Mouse (Mus musculus) common myeloid progenitor, adult 5-6 weeks (primary cell): Measurements from ENCODE around the gene Apbb2. TPM values are rescaled to one million over a fixed set of nuclear protein-coding genes. Genes with fewer than 3 reads are reported as not detected.

Source experiments
- ATAC-seq: replicated peaks from 2 replicates; pipeline ENCODE4 v1.8.0; 2016; ENCODE audit warnings: low read depth, mild to moderate bottlenecking, moderate TSS enrichment, inconsistent platforms; ENCODE audit not compliant: poor library complexity, severe bottlenecking
- total RNA-seq: library from RNA; stranded (forward); fragments of 200-1000, 187-1606 nt; gene quantifications from 2 replicates; pipeline ENCODE4 v1.2.3, GENCODE M21; 2017

The Apbb2 gene
- total RNA-seq: 0.73 and 0.87 TPM in 2 replicates

DNA sequence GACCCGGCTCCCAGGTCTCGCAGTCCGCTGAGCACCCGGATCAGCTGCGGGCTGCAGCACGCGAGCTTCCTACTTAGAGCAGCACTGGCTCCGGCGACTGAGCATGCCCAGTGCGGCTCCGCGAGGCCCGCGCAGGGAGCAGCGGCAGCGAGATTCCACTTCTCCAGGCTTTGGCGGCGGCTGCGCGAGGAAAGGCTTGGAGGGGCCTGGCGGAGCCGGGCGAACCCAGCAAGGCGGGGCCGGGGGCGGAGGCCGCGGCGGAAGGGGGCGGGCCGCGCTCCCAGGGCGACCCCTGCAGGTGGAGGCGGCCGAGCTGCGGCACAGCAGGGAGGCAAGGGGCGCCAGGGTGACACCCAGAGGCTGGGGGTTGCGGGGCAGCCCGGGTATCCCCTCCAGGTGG lies at the start of gene Apbb2:
Gene Apbb2 (minus strand): TSS at position 188 of the 400 bp plus-strand sequence.
- ATAC-seq: peak; percentile 78

DNA sequence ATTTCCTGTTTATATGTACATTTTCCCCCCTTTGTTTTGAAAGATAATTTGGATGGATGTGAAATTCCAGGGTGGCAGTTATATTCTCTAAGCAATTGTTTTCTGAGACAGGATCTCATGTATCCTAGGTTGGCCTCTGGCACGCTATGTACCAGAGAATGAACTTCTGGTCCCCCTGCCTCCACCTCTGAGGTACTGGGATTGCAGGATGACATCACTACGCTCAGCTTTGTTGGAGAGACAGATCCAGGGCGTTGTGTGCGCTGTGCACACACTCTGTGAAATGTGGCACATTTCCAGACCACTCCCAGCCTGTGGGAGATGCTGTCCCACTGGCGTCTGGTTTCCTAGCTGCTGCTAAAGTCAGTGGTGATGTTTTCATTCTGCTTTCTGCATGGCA lies 35.6 kb upstream of the Apbb2 start:
- ATAC-seq: 0 out of 2 replicates have a peak, but pooled peaks have one; percentile 18

DNA sequence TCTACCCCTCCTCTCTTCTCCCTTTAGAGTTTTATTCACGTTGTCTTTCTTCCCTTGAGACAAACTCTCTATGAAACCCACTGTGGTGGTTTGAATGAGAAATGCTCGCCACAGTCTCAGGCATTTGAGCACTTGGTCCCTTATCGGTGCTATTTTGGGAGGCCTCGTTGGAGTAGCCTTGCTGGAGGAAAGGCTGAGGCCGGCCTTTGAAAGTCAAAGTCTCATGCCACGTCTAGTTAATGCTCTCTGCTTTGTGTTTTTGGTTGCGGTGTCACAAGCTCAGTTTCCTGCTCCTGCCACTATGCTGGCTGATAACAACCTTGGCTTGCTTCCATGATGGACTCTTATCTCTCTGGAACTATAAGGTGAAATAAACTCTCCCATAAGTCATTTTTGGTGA lies 28.9 kb upstream of the Apbb2 start:
- ATAC-seq: no peak

DNA sequence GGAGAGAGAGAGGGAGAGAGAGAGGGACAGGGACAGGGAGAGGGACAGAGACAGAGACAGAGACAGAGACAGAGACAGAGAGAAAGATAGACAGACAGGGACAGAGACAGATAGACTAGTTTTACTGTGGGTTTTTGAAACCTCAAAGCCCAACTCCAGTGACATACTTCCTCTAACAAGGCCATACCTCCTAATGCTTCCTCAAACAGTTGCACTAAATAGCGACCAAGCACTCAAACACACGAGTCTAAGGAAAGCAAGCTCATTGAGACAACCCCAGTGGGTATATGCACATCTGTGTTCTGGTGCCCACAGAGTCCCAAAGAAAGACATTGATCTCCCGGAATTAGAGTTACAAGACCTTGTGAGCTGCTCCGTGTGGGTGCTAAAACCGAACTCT lies 24.7 kb upstream of the Apbb2 start:
- peak; percentile 47 for ATAC-seq

DNA sequence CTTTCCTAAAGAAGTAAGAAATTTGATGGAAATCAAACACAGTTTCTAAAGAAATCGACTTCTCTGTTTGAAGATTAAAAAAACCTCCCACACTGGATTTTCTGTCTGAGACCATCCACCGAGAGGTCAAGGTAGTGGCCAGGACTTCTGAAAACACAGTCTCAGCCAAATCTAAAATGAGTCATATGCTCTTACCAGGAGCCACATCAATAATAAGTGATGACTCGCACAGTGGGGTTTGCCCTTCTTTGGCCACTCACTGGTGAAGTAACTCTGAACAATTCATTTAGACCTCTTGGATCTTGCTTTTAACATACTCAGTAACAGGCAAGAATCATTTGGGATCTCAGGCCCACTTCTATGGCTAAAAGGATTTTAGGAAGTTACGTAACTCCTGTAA lies 23.6 kb upstream of the Apbb2 start:
- ATAC-seq: no peak

DNA sequence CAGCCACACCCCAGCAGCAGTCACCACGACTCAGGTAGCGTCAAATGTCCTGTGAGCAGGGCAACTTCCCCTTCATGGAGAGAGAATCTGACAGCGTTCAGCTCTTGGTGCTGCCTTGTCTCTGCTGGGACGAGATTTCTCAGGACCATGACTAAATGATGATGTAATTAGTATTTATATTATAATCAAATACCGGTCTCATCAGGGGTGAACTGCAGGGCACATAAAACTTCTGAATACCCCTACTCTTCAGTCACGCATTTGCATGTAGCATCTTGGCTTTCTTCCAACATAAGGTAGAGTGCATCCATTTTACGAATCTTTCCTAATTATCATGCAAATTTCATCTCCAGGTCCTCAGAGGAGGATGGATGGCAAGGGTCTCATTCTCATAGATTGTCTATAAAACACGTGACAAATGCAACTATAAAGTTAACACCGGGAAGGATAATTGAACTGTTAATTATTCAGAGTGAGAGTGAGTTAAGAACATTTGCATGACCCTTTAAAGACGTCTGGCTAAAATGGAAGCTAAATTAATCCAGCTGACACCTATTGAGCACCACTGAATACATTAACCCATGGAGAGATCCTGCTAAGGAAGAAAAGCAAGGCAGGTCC lies 17.0 kb upstream of the Apbb2 start:
- no peak for ATAC-seq

DNA sequence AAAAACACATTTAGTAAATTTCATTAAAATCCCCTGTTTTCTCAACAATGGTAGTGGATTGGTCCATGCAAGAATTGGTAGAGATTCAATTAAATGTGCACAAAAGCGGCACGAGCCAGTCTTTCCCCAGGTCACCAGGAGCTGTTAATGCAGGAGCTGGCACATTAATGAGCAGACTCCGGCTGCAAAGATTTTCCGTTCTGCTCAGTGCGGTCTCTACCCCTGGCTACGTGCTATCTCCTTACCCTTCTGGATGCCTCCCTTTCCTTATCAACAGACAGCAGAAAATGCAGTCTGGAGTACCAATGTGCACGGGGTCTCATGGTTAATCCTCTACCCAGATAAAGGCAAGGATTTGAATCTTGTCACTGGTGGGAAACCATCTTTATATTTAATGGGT lies 9.2 kb upstream of the Apbb2 start:
- peak; percentile 52; the same call in 1 of the 2 replicates for ATAC-seq

DNA sequence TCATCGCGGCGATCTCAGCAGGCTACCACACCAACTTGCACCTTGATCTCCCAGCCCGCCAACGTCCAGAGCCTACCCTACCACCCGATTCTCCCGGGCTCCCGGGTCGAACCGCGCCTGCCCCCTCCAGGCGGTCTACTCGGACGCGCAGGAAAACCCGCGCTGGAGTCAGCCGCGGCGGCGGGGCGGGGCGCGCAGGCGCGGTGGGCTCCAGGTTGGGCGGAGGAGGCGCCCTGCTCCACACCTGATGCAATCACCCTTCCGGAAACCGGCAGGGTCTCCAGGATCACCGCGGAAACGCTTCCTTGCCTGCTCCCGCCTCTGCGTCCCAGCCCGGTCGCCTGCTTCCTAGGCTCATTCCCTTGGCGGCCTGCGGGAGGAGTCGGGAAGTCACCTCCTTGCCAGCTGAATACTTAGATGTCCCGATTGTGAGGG lies 1.6 kb upstream of the Apbb2 start:
- ATAC-seq: peak; percentile 37

DNA sequence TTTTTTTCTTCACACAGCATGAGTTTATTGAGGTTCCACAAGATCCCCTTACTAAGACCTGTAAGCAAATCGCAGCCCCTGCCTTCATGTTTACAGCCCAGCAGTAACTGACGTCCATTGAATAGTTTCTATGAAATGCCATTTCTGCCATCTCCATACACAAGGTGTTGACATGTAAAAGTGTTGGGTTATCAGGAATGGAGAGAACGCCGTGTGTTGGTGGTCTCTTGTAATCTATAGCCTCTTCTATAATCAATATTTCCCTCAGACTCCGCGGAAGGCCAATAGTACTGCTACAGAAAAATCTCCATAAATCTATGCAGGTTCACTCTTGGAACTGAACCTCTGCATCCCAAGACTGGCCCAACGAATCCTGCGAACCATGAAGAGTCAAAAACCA lies 1.1 kb upstream of the Apbb2 start:
- no peak for ATAC-seq

DNA sequence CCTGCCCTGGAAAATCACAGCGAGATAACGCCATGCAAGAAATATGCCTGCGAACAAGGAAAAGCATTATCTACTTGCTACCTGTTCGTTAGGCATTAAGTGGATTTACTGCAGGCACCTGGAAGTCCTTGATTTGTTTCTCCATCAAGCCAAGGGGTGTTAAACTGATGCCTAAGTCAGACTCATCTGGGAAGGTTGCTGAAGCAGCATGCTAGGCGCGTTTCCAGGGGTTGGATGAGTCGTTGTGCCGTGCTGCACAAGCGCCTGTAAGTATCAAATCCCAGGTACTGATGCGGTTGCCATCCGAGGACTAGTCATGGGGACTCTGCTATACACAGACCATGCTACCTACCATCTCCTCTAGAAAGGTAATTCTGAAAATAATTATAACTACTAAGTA lies 611 bp upstream of the Apbb2 start:
- ATAC-seq: no peak

DNA sequence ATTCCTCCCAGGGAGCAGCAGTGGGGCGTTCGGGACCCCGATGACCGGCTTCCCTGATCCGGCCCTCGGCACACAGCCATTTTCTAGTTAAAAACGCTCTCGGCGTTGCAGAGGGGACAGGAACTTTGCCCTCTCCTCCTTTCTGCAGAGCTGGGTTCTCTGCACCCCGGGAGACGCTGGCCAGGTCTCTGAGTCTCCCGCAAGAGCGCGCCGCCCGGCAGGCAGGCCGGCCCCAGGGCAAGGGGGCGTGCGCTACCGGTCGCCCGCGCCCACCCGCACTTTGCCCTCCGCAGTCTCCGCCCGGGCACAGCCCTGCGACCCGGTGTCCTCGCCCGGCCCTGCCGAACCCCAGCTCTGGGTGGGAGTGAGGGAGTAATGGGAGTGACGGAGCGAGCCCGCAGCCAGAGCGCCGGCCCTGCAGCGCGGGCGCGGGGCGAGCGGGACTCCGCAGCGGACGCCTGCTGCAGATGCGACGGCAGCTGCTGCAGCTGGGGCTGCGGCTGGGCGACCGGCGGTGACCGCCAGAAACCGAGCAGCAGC lies 593 bp downstream of the Apbb2 start:
- no peak for ATAC-seq

DNA sequence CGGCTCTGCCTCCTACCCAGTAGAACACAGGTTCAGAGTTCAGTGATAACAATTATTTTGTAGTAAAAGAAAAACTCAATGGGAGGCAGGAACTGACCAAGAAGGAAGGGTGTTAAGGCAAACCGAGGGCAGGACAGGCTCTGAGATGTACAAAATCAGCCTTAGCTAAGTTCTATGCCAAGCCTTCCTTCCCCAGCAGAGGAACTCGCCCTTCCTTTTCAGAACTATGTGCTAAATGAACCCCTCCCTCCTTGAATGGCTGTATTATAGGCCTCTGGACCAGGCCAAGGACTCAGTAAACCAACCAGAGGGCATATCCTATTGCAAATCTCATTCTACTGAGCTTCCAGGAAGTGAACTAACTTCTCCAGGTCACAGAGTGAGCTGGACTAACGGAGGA lies 3.6 kb downstream of the Apbb2 start:
- ATAC-seq: no peak

DNA sequence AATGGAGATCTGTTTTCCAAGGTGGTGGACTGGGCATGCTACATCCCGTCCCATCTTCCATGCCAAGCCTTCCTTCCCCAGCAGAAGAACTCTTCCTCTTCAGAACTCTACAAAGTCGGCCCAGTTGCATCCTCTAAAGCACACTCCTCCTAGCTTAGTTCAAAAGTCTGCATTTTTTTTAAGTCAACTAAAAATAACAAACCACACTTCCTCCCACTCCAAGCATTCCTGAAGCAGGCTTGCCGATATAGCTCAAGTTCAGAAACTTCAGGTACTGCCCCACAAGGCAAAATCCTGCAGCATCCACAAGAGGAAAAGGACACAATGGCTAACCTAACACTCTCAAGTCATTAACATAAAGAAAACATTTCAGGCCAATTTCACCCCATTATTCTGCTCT lies 4.9 kb downstream of the Apbb2 start:
- no peak for ATAC-seq

DNA sequence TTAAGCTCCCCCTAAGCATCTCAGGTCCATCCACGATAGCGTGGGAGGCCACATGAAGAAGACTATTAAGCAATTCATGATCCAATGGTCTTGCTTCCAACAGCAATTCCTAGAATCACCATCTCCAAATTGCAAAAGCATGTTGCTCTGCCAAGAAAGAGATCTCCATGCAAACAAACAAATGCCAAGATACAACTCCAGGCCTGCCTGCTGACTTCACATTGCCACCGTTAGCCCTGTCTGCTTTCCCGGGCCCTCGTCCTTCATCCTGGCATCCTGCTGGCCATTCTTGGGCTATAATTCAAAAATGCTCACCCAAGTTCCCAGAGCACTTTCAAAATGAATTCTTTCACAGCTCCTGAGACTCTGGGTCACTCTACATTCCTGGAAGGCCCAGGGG lies 5.6 kb downstream of the Apbb2 start:
- ATAC-seq: no peak

DNA sequence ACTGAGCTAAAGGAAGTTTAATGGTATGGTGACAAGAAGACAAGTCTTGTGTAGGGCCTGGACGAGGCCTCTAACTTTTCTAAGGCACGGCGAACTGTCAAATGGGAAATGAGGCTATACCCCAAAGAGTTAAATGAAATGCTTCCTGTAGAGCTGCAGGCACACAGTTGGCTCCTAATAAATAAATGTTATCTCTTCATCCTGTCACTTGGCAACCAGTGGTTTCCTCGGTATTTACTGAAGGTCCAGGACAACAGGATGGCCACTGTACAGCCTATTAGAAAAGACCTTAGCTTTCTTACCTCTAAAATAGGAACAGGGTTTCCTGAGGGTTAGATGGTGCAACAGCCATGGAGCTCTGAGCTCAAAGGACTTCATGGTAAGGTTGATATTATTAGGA lies 6.7 kb downstream of the Apbb2 start:
- no peak for ATAC-seq

DNA sequence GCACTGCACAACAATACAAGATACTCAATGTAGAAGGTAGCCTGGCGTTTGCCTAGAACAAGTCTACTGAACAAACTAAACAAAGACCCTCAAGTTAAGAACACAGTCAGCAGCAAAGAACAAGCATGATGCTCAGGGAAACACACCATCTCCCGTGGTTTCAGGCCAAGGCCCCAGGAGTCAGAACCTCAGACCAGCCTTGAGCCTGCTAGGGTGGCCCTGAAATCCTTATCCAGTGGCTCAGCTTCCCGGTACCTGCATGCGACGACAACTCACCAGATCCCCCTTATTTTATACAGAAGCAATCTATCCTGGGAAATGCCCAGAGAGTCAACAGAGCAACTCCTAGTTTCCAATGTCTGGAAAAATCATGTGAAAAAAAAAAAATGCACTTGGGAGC lies 7.2 kb downstream of the Apbb2 start:
- ATAC-seq: no peak

DNA sequence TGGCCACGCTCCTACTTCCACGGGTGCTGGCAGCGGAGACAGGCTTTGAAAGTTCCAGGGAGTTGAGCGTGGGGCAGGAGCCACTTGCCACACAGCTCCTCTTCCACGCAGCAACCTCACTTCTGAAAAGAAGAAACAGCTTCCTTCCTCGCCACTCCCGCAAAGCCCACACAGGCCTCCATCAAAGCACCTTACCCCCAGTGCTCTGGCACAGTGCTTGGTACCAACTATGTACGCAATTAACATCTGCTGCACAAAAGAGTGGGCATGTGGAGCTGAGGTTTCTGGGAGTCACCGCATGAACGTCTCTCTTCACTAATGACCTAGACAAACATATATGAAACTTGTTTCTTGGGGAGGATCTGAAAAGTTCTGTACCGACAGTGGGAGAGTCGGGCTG lies 8.3 kb downstream of the Apbb2 start:
- no peak for ATAC-seq

DNA sequence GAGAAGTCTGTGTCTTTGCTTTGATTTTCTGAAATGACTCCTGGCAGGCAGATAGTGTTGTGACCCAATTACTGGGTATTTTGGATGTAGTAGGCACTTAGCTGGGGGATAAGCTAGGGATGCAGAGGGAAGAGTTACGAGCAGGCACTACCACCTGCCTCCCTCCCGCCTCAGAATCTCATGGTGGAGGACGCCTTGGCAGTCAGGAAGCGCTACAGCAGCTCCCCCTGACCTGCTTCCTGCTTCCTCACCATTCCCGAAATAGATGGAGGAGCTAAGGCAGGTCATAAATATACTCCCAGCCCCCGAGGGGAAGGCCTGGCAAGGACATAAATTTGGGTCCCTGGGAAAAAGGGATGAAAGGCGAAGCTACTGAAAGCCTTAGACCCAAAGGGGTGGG lies 9.3 kb downstream of the Apbb2 start:
- no peak for ATAC-seq

DNA sequence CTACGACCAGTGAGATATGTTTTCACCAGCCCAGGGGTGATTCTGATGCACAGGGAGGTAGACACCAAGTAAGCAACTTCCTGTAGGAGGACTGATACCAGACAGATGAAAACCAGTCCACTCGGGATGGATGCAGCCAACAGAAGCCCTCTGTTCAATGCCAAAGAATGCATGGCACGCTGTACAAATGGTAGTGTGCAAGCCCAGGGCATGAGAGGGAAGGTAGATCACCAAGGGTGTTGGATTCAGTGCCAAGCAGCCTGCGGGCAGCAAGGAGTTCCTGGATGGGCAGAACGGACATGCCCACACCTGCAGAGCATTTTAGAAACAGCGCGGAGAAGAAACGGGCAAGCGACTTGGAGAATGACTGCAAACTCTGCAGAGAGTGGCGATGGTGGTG lies 10.8 kb downstream of the Apbb2 start:
- no peak for ATAC-seq

DNA sequence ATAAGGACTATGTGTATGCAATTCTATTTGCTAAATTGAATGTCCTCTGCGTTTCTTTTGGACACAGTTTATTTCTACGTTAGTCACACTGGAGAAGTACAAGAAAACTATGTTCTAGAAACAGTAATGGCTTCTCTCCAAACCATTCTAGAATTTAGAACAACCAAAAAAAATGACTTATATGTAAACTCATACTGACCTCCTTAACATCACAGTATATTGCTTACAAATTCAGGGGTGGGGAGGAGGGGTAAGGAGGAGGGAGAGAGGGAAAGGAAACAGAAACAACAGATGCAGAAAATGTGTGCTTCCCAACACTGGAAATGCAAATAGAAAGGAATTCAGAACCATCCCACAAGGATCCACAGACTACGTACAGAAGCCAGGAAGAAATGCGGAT lies 11.4 kb downstream of the Apbb2 start:
- ATAC-seq: no peak

DNA sequence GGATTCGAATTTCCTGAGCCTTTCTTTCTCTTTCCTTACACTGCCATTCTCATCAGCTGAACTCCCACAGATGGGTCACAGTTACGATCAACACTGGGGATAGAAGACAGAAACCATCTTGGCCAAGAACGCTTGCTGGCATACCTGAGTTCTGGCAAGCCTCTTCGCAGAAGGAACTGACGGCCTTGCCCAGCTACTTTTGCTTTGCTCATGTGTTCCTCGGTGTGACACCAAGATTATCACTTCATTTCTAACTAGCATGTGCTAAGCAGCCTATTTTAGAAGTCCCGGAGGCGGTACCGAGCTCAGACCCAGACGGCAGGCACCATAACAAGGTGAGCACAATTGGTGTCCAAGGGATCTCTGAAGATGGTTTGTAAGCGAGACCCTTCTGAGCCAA lies 12.9 kb downstream of the Apbb2 start:
- ATAC-seq: no peak

DNA sequence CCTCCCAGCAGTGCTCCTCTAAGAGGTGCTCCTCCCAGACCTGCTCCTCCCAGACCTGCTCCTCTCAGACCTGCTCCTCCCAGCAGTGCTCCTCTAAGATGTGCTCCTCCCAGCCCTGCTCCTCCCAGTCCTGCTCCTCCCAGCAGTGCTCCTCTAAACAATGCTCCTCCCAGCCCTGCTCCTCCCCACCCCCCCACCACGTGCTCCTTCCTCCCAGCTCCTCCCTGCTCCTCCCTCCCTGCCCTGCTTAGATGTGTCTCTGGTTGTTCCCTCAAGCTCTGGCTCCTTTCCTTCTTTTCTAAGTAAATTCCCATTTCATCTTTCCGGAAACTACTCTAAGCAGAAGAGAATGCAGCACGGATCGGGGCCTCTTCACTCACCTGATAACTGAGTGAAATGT lies 14.2 kb downstream of the Apbb2 start:
- no peak for ATAC-seq
